Mouse (Mus musculus) c-Kit-positive CD71-negative TER-119-negative erythroid progenitor cells, embryonic 14.5 days (primary cell): ENCODE measurements around the gene Olfr645.

ENCODE experiments used
- DNase-seq: peaks from one replicate; pipeline ENCODE4 v3.0.0-alpha.2; 2013; ENCODE audit warnings: low read depth

The Olfr645 gene

DNA sequence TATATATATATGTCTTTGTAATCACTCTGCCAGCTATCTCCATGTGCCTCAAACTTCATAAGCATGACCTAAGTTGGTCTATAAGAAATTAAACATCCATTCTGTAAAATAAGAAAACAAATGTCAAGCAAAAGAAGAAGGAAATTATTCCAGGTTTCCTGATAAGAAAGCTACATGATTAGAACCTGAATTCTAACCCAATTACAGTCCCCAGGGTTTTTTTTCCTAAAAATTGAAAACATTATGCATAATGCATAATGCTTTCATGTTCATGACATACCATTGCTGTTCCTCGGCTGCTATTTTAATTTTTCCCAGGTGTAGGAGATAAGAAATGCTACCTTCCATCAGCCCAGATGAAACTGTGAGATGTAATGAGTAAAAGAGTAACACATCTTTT lies at the start of gene Olfr645:
Gene Olfr645, minus strand, starts transcription at position 101 of the 400 bp plus-strand sequence.
- no peak for DNase-seq

GRCm38 (mm10) chr7:104129726-104130125 lies 44.5 kb upstream of the Olfr645 start, which contains the start of gene Ubqln5:
Gene Ubqln5 (minus strand): TSS chr7:104129826.
- DNase-seq: no peak

DNA sequence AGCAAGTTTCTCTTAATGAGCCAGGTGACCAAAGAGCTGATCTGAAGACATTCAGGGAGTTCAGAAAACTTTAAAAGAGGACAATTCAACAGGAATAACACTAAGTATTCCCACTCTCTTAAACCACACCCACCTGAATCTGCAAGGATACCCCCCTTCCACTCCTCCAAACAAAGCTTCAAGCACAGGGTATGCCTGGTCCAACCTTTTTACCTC lies 19.4 kb upstream of the Olfr645 start, which contains the start of gene Olfr646:
Gene Olfr646, plus strand, starts transcription at position 117 of the 216 bp plus-strand sequence.
- no peak for DNase-seq

GRCm38 (mm10) chr7:104103913-104104756 lies 18.9 kb upstream of the Olfr645 start:
- DNase-seq: no peak

DNA sequence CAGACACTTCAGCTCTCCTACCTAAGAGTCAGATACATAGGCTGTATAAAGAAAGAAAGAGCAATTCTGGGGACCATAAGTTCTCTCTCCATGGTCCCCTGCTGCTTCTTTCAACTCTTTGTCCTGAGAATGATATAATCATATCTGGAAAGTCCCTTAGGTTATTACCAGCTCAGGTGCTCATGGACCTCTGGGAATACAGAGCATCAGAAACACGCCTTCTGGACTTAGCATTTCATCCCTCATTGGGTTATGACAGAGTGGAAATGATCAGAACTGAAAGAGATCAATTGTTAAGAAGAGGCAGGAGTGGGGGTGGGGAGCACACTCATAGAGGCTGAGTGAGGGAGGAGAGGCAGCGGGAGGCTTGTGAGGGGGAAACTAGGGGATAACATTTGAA lies 13.5 kb downstream of the Olfr645 start, which contains the start of gene Olfr644:
Gene Olfr644, minus strand, starts transcription at position 101 of the 400 bp plus-strand sequence.
- no peak for DNase-seq

- DNase-seq: no peak
These were observed 23.9 kb downstream of the Olfr645 start, which contains the start of gene 4930516K23Rik for GRCm38 (mm10) chr7:104061345-104061744. Gene 4930516K23Rik (minus strand): TSS chr7:104061445.

GRCm38 (mm10) chr7:104059215-104059614 lies 26.1 kb downstream of the Olfr645 start:
- DNase-seq: no peak

- no peak for DNase-seq
These were observed 32.7 kb downstream of the Olfr645 start, which contains the start of gene Olfr642 for GRCm38 (mm10) chr7:104052566-104052965. Gene Olfr642 (minus strand): TSS chr7:104052666.

DNA sequence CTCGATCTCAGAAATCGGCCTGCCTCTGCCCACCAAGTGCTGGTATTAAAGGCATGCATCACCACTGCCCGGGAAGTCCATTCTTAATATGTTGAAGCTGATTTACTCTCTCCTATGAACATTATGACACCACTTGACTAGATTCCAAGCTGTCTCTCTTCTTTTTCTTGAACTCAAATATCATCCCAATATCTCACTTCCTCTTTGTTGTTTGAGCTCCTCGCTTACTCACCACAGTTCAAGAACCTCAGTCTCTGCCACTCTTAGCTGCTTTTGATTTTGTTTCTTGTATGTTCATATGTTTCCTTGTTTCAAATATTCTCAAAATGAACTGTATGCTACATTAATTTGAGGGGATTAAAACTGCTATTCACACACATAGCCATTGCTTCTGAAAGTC lies 34.5 kb downstream of the Olfr645 start:
- DNase-seq: no peak

- no peak for DNase-seq
These were observed 50.1 kb downstream of the Olfr645 start, which contains the start of gene Olfr641 for GRCm38 (mm10) chr7:104035145-104035544. Gene Olfr641 (plus strand): TSS chr7:104035445.
